Mouse (Mus musculus) testis, postnatal 10 days (tissue): ENCODE measurements around the gene Trim40.

Experiments
- DNase-seq: peaks from one replicate; pipeline ENCODE4 v3.0.0; 2021; ENCODE audit warnings: low spot score

The Trim40 gene

DNA sequence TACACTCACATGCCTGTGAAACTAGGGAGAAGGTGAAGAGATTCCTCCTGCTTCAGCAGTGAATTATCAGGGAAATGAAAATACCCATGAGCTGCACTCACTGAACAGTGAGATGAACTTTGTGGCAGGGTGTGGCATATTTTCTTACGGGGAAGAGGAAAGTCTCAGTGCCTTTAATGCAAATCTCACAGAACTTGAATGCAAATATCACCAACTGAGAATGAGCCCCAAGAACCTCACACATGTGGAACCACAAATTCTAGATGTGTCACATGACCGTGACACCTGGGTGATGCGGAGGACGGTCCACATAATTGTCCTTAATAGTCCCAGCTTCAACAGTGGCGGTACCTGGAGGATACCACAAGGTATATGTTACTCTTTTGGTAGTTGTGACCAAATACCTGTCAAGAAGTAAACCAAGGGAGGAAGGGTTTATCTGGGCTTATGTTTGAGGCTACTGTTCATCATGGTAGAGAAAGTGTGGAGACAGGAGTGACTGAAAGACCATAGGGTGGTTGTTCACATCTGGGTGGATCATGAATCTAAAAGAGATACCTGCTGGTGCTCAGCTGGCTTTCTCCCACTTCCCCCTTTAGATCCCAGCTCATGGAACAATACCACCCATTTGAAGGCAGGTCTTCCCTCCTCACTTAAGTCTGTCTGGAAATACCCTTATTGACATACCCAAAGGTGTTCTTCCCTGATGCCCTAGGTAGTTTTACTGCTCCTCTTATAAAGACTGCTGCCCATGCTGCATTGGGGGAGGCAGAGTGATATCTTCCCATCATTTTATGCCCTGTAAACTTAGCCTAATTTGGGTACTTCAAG lies at the start of gene Trim40:
Gene Trim40 (minus strand): TSS at position 51 of the 831 bp plus-strand sequence.
- DNase-seq = no peak

DNA sequence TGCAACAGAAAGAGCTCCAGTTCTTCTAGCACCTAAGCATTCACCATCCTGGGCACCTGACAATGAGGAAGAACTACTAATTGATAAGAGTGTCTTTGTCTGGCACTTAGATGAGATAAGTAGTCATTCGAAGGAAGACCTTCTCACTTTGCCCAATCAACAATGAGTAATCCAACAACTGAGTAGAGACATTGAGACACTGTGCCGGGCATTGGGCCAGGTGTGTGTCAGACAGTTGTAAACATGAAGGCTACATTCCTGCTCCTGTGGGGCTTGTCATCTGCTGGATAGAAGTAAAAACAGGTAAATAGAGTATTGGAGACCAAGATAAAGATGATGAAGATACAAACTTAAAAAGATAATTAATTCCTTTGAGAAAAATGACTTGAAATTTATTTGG lies 48.1 kb upstream of the Trim40 start:
- DNase-seq = no peak

DNA sequence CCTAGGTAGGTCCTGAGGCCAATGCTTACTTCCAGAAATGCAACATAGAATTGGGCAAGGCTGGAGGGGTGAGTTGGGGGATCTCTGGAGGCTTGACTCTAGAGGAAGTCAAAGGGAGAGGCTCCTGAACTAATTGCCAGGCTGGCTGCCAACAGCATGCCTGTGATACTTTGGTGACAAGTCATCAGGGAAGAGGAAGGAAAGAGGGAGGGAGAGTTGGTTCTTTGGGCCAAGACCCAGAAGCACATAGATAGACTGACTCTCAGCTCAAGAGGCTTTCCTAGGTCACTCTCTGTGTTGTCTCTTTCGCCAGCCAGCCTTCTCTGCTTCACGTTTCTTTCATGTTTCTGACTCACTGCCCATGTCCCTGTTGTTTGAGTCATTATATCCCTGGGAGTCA lies 41.9 kb upstream of the Trim40 start:
- no peak for DNase-seq

DNA sequence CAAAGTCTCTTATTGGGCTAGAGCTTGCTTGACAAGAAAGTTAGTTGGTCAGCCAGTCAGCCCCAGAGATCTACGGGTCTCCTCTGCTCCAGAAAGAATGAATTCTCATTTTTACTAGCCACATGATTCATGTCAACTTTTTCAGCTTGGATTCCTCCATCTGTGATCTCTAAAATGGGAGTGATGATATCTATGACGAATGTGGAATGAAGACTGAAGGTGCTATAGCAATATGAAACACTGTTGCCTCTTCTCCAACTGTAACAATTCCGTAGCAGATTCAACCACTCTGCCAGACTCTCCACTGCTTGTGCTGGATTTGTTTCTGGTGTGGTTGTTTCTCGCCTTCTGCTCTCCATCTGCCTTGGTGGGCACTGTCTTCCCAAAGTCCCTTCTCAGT lies 41.2 kb upstream of the Trim40 start:
- no peak for DNase-seq

DNA sequence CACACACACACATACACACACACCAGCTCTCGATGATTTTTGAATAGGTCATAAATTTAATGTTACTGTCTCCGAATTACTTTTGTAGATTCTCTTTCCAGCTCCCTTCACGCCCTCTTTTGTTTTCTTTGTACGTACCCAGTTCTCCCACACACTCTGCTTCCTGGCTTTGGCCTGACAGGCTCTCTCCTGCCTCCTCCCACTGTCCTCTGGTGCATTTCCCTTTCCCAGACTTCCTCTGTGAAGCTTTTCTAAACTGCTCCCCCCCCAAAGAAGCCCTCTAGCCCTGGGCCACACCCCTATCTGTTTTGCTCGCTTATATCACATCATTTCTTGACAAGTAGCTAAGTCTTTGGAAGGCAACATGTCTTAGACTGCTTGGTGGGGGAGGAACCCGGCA lies 40.3 kb upstream of the Trim40 start:
- no peak for DNase-seq

DNA sequence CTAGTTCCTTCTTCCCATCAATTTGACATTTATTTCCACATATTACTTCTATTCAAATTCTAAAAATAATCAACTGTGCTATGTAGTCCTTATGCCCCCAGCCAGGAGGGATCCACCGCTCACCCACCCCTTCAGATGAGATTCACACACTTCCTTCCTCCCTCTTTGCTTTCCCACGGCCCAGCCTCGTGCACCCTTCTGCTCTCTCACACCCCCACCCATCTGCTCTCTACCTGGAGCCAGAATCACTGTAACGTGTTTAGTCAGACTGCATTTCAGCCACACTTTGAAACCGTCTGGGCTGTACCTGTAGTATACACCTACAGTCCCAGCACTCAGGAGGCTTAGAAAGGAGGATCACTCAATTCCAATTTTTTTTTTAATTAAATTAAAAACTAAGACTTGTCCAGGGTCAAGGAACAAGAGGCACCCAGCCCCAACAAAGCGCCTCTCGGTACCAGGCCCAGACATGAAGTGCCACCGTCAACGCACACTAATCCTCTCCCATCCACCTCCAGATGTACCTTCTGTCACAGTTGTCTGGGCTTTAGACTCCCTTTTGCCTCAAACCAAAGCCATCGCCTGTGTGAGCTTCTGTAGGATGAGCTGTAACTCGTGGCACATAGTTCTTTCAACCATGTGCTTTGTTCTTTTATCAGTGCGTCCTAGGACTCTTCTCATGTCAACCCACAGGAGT lies 39.5 kb upstream of the Trim40 start:
- DNase-seq = no peak

DNA sequence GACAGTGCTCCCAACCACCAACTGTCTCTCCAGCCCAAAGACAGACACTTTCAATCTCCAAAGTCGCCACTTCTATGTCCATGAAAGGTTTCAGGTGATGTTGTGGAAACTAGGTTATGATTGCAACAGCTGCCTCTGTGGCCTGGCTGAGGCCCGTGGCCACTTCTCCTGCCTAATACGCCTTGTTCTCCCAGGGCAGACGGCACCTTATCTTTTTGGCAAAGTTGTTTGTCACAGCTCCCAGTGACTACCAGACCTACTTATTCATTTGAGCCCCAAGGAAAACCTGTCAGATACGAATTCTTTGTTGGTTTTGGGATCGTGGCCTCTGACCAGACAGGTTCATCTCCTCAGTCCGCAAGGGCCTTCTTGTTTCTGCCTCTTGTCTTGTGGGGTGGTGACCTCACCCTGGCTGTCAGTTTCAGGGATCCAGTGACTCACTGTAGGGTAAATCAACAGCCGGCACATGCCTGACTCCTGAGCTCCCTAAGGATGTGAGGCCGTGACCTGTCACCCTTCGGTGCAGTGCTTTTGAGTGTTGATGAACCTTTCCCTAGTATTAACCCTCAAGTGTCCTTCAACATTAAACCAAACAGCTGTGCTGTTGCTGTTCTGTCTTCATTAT lies 37.7 kb upstream of the Trim40 start:
- no peak for DNase-seq

DNA sequence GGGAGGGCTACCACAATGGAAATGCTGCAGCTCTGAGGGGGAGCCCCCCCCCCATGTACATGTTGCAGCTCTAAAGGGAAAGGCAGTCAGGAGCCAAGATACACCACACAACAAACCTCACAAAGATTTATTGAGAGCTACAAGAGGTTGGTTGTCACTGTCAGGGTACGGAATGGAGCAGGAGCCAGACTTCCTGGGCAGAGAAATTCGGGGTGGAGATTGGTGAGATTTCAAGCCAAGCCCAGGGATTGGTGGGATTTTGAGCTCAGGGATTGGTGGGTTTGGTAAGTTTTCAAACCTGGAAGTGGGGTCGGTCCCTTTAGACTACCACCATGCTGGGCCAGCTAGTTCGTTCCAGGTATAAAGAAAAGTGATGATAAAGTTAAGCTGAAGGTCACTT lies 33.6 kb upstream of the Trim40 start:
- no peak for DNase-seq

DNA sequence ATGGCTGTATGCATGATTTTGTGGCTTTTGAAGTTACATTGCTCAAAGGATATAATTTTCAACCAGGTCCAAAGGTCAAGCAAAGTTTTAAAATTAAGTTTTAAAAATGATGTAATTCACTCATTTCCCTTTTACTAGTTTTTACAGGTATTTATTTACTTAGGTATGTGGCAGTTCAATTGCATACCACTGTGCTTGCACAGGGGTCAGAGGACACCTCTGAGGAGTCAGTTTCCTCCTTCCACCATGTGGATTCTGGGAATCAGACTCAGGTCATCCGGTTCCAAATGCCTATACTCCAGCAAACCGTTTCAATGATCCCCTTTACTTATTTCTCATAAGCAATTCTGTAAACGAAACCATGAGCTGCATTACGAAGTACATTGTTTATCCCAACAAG lies 32.8 kb upstream of the Trim40 start:
- DNase-seq = no peak

DNA sequence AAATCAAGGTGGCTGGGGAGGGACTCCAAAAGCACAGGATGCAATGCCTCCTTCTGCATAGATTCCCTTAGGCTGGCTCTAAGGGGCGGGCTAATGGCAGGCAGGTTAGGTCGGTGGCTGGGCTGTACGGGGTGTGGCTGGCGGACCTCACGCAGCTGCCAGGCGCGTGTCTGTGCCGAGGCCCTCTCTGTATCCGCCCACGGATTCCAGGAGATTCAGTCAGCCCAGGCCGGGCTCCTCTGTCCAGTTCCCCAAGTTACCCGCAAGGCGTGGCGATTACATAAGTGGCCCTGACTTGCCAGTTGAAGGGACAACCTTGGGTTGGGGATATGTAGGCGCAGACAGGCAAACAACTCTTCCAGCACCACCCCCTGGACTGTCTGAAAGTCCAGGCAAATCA lies 30.3 kb upstream of the Trim40 start:
- no peak for DNase-seq

DNA sequence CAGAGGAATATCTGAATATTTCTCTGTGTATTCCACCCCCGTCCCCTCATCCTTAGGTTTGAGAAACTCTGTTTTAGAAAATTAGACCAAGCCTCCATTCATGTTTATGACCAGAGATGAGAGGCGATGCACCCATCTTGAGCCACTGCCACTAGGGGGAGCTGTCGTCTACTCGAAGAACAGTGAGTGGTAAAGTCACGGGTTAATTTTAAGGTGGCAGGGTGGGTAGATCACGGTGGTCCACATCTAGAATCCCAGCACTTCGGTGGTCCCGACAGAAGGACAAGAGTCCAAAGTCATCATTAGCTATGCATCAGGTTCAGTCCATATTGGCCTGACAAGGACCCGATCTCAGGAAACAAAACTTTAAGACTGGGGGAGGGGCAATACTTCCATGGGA lies 25.2 kb upstream of the Trim40 start:
- peak; percentile 88 for DNase-seq

DNA sequence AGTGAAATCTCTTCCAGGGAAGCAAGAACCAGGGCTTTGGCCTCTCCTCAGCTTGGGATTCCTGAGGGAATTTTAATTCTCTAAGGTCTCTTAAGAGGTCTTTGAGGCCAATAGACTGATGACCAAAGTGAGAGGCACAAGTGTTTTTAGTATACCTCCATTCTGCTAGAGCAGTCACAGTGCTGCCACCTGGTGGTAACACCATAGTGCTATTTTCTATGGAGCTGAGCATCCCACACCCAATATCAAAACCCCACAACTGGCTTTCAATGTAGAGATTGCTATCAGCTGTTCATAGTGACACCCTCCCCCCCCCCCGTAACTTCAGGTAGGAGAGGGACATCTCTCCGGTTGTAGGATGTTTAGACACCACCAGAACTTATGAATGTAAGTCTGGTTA lies 24.2 kb upstream of the Trim40 start:
- DNase-seq = peak; percentile 91

DNA sequence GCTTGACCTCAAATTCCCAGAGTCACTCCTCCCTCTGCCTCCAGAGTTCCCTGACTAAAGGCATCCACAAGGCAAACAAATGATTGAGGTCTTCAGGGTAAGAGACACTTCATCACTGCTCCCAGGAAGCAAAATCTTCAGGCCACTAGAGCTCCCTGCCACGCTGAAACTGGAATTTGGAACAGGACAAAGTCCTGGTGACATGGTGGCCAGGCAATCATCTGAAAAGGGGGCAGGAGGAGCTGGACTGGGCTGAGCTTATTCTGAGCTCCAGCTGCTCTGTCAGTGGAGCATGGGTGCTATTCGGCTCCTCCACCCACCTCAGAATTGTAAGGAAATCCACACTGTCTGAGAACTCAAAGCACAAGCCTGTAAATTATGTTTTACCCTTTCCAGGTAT lies 22.1 kb upstream of the Trim40 start:
- DNase-seq = no peak

DNA sequence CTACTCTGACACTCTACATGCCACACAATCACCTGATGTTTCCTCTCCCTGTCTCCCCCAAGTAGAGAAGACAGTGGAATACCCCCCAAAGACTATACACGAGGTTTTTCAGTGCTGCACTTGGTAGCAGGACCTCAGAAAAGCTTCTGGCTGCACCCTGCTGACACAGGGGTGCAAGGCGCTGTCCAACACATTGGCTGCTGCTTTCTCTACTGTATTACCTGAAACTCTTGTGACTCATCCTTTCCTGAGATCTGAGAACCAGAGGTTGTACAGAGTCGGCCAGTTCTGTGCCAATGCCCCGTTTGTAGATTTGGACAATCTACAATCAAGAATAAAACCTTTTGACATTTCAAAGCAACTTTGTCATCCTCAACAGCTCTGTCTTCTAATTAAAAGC lies 19.9 kb upstream of the Trim40 start:
- no peak for DNase-seq

DNA sequence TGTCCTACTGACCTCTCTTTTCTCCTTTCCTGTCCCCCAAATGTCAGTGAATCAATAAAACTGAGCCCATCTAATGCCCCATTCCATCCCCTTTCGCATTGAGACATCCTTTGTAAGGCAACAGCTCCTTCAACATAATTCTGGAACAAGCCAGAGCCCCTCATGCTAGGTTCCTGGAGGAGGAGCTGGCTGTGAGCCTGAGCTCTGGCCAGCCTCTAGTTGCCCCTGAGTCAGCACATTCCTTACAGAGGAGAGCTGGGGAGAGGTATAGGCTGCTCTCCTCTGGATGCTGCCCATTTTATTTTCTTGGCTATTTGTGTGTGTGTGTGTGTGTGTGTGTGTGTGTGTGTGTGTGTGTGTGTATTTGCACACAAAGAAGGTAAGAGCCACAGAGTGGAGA lies 18.3 kb upstream of the Trim40 start:
- no peak for DNase-seq

DNA sequence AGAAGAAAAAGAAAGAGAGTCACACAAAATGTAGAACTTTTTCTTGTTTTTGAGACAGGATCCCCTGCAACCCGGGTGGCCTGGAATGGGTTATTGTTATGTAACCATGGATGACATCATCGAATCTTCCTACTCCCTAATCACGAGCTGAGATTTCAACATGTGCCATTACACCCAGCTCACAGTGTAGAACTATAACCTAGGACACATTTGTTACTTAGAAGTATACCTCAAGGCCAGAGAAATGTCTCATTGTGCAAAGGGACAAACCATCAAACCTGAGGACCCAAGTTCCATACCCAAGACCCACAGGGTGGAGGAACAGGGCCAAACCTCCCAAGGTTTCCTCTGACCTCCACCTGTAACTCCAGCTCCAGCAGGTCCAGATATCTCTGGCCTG lies 13.7 kb upstream of the Trim40 start:
- DNase-seq = no peak

DNA sequence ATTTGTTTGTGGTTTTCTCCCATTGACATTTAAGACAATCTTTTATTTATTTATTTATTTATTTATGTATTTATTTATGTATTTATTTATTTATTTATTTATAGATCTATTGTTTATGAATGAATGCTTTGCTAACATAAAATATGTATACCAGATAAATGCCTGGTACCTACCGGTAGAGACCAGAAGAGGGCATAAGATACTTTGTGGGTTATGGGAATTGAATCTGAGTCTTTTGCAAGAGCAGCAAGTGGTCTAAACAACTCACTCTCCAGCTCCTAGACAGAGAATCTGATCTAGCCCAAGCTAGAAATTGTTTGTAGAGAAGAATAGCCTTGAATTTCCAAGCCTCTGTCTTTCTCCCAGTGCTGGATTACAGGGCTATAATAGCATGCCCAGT lies 10.8 kb upstream of the Trim40 start:
- no peak for DNase-seq

DNA sequence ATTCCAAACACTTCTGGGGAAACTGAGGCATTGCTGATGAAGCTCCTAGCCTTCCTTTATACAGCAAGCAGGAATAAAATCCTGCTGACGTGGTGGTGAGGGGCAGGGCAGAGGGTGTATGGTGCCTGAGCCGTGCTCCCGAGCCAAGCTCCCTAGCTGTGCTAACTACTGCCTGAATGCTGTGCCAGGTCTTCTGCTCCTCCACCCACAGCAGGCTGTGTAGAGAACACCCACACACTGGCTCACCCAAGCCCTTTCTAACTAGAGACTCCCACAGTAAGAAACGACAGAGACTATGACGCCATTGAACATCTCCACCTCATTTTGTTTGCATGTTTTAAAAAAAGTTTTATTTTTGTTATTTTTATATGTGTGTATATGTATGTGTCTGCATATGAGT lies 10.1 kb upstream of the Trim40 start:
- DNase-seq = no peak

DNA sequence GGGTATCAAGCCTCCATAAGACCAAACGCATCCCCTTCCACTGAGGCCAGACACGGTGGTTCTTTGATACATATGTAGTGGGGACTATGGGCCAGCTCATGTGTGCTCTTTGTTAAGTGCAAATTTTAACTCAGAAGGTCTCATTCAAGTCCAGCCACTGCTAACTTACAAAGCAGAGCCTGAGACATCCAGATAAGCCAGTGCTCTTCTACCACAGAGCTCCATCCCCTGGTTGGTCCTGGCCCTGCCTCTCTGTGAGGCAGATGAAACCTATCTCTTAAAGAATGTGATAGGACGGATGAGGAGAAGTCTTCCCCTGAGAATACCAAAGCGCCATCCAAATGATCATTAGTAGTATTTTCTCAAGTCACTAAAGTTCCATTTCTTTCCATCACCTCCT lies 9.5 kb upstream of the Trim40 start:
- no peak for DNase-seq

DNA sequence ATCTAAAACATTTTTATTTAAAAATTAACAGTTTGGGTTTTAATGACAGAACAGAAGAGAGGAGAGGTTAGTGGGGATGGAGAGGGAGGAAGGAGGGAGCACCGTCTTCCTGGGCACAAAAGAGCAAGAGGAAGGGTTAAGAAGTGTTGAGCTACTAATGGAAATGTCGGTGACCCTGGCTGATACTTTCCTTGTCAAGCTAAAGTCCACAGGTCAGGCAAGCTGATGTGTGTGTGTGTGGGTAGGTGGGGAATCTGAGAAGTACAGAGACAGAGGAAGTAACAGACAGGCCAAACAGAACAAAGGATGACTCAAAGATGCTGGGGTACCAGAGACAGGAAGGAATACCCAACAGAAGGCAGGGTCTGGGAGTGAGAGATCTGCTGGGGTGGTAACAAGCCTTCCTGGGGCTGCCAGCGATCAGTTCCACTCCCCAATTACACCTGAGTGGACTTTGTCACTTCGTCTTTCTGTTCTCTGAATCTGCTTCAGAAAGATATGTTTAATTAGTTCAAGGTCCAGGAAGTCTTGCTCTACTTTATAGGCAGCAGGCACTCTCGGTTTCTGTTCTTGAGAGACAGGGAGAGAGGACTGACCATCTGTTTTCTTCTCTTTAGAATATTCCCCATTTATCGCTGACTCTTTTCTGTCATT lies 7.8 kb upstream of the Trim40 start, which contains the start of gene Trim31:
Gene Trim31 (plus strand): TSS at position 567 of the 654 bp plus-strand sequence.
- no peak for DNase-seq

DNA sequence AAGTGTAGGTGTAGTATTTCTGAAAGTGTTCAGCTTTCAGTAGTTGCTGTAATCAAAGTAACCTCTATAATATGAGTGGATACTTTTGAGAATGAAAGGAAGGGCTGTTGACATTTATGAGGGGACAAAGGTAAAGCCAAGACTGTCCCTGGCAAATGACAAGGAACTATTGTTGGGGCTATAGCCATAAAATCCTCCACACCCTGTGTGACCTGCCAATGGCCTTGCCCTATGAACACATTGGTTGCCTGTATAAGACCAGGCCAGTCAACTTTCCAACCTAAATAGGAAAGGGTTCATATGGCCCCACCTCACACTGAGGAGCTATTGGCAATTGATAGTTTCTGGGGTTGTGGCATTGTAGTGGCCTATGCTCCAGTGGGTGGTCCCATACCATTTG lies 7.1 kb upstream of the Trim40 start:
- no peak for DNase-seq

DNA sequence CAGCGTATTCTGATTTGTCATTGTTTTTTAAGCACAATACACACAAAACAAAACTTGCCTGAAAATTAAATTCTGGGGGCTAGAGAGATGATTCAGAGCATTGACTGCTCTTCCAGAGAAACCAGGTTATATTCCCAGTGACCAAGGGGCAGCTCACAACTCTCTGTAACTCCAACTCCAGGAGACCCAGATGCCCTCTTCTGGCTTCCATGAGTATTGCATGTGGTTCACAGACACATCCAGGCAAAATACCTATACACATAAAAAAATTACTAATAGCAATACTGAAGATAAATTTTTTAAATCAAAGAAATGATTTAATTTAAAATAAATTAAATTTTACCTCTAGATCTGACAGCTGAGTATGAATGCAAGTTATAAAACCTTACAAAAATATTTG lies 6.7 kb upstream of the Trim40 start:
- peak; percentile 61 for DNase-seq

DNA sequence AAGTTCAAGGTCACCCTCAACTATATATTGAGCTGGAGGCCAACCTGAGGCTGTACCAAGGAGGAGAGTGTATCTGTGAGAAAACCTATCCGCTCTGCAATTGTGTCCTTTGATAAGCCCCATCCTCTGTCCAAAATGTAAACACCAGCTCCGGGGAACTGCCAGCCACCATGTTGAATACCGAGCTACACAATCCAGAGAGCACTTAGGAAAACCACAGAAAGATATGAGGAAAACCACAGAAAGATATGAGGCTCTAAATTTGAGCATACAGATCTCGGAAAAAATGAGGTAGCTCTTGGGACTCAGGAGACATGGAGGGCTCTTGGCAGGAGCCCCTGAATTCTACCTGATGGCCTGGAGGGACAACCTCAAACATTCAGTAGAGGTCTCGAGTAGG lies 3.5 kb upstream of the Trim40 start:
- no peak for DNase-seq
